ENCODE assay signal across 25 mouse cellular contexts in the genomic region with DNA sequence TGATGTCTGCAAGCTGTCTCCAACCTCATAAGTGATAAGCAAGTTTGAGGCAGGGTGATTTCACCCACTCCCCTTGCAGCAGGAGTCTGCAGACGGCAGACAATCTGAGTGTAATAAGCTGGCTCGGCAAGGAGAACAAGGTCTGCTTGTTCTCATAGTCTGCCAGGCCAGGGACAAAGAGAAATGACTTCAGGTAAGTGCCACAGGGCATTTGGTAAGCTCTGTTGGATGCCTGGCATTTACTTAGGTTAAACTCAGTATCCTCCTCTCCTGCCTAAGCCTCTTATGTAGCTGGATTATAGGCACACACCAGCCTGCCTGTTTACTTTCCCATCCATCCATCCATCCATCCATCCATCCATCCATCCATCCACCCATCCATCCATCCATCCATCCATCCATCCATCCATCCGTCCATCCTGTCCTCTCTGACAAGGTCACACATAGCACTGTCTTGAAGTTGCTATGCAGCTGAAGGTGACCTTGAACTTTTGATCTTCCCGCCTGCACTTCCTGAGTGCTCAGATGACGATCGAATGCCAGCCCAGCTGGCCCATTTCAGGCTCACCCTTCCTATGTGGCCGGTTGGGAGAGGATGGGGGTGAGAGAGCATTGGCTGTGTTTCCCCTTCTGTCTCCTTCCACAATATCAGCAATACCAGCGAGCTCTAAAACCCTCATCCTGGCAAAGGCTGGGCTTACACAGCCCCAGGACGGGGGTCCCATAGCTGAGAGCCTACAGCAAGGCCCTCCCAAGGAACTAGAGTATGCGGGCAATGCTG. TPM values are rescaled to one million over a fixed set of nuclear protein-coding genes. Genes with fewer than 3 reads are reported as not detected.
A peak's percentile ranks its signal among the peaks of the same experiment; 100 is the strongest.
DNase-seq lines count a peak whose midpoint lies in the region; ATAC-seq lines count a peak whose summit lies in the region.
"Had no signal": no experiment of that assay in that cellular context is flagged by ENCODE, and none has a peak within 500 bp of the region (broad histone marks: within the 10 kb centered on the region; RNA-seq: fewer than 3 reads in every experiment).

No protein-coding gene starts in this region.

- H3K9me3 ChIP-seq in heart, embryonic 10.5 days, result no peaks in the 10 kb centered on the region
- no peaks in the 10 kb centered on the region for H3K9me3 ChIP-seq in kidney, embryonic 15.5 days (replicated peaks)
- H3K9me3 ChIP-seq: midbrain, embryonic 15.5 days had no signal

- no peak overlapping the region for H3K4me3 ChIP-seq in heart, embryonic 10.5 days
- H3K4me3 ChIP-seq in kidney, embryonic 15.5 days (replicated peaks), result no peak overlapping the region
- H3K4me3 ChIP-seq: midbrain, embryonic 15.5 days; myocyte had no signal

- no peak overlapping the region for H3K4me2 ChIP-seq in kidney, embryonic 15.5 days
- H3K4me2 ChIP-seq: hindbrain, embryonic 14.5 days; midbrain, embryonic 15.5 days had no signal

- peaks cover 38% of the 10 kb centered on the region for H3K4me1 ChIP-seq in heart, embryonic 10.5 days
- H3K4me1 ChIP-seq in kidney, embryonic 15.5 days, result peaks cover 56% of the 10 kb centered on the region

- H3K27ac ChIP-seq in heart, embryonic 10.5 days, result peak overlapping the region; percentile 69; the same call in 1 of the 2 replicates
- H3K27ac ChIP-seq in kidney, embryonic 15.5 days, result peak overlapping the region; percentile 85
- H3K27ac ChIP-seq: hindbrain, embryonic 14.5 days; liver, embryonic 14.5 days; midbrain, embryonic 15.5 days had no signal

- peaks cover 76% of the 10 kb centered on the region for H3K36me3 ChIP-seq in heart, embryonic 10.5 days
- peaks cover 12% of the 10 kb centered on the region for H3K36me3 ChIP-seq in kidney, embryonic 15.5 days
- H3K36me3 ChIP-seq: midbrain, embryonic 15.5 days had no signal

- H3K27me3 ChIP-seq in heart, embryonic 10.5 days (ENCODE audit: insufficient read depth, poor library complexity, severe bottlenecking), result no peaks in the 10 kb centered on the region
- no peaks in the 10 kb centered on the region for H3K27me3 ChIP-seq in kidney, embryonic 15.5 days
- H3K27me3 ChIP-seq: midbrain, embryonic 15.5 days; Patski had no signal

- 77% methylated on average over 10 of the region's 10 CpGs for whole genome bisulfite sequencing in heart, embryonic 10.5 days
- 64% methylated on average over 10 of the region's 10 CpGs for WGBS in kidney, embryonic 15.5 days

- no peak for ATAC-seq in kidney, embryonic 15.5 days (replicated peaks; ENCODE audit: low FRiP score)
- ATAC-seq: forebrain, postnatal 0 days; midbrain, embryonic 15.5 days; Patski had no signal

- no peak overlapping the region for H3K9ac ChIP-seq in kidney, embryonic 15.5 days
- H3K9ac ChIP-seq: forebrain, postnatal 0 days; hindbrain, embryonic 14.5 days; liver, embryonic 14.5 days; midbrain, embryonic 15.5 days had no signal

- no peak for DNase-seq in heart, embryonic 10.5 days (ENCODE audit: low spot score)
- DNase-seq in heart, adult 18-20 months, result no peak
- no peak for DNase-seq in kidney, adult 11 months
- peak; percentile 69 for DNase-seq in retina, adult 2 months (ENCODE audit: low read depth, low spot score)
- no peak for DNase-seq in retina, embryonic 14.5 days (ENCODE audit: low spot score)
- no peak for DNase-seq in adrenal gland, adult 2 months
- DNase-seq: adrenal gland, postnatal 10 days; cerebellum, postnatal 10 days; forebrain, postnatal 0 days; gastrocnemius, postnatal 36 days; kidney, postnatal 14 days; right cerebral cortex, postnatal 25 days; thymus, postnatal 36 days had no signal

RNA-seq across cellular contexts. Expression of a gene that starts 58.2 kb away (rescaled TPM):
- not detected in 2 replicates for polyA plus RNA-seq in heart, embryonic 10.5 days (2016; fragmentation: Nextera tagmentation; extraction: Ambion mirVana)
- not detected for total RNA-seq in heart, adult 18-20 months (2021)
- polyA plus RNA-seq in kidney, embryonic 15.5 days (2015; fragmentation: Nextera tagmentation; extraction: Ambion mirVana), result 0.06 TPM in 1 of 2 replicates, not detected in the other
- 10 to 100 TPM; 21.8 to 64.4 TPM for total RNA-seq in adrenal gland, adult 2 months (2021)
- 146 and 235 TPM in 2 replicates for polyA plus RNA-seq in adrenal gland, adult 2 months (2012; rRNA removed)
- total RNA-seq: forebrain, postnatal 0 days; gastrocnemius, postnatal 36 days; heart, postnatal 25 days; megakaryocyte-erythroid progenitor cell, adult 5-6 weeks had no signal
- polyA plus RNA-seq: brain, embryonic 14.5 days; embryonic facial prominence, embryonic 14.5 days; forebrain, postnatal 0 days; limb, embryonic 14.5 days; liver, embryonic 14.5 days; midbrain, embryonic 15.5 days; spleen, adult 2 months had no signal

Comparison
In these comparisons a context has a peak if more than half of its experiments do, and no peak if none do; other contexts are left out.
1. RNA of a gene that starts 58.2 kb away (polyA plus RNA-seq): 146 to 235 TPM in adrenal gland, adult 2 months; 0.06 TPM in kidney, embryonic 15.5 days and not detected in heart, embryonic 10.5 days; every median in the first group is over 100 times any median in the second.